Mouse (Mus musculus) adrenal gland, postnatal 36 days (tissue): Measurements from ENCODE around the gene Sult2a3. TPM values are rescaled to one million over a fixed set of nuclear protein-coding genes. Genes with fewer than 3 reads are reported as not detected.
"Not testable (repeated sequence)": the region's sequence is repeated elsewhere in the genome, so short reads cannot be mapped to it uniquely, and the experiment has no call there.

Experiments used
- DNase-seq, 2 experiments: peaks; one replicate each; pipeline ENCODE4 v3.0.0; 2021; ENCODE audit warnings: mixed read lengths in 1 of 2
- long read RNA-seq, 2 experiments: library from polyadenylated mRNA; stranded (forward); transcript quantifications; one replicate each; pipeline ENCODE4 v2.0.0; 2021; ENCODE audit warnings: borderline sequencing depth in 2 of 2
- total RNA-seq, 2 experiments: library from RNA; stranded (reverse); gene quantifications; 2 replicates each; pipeline ENCODE4 v1.2.3; 2021

Sult2a3 gene
- not detected for total RNA-seq
- long read RNA-seq, experiment 1, result 0 reads
- long read RNA-seq, experiment 2, result 0 reads

DNA sequence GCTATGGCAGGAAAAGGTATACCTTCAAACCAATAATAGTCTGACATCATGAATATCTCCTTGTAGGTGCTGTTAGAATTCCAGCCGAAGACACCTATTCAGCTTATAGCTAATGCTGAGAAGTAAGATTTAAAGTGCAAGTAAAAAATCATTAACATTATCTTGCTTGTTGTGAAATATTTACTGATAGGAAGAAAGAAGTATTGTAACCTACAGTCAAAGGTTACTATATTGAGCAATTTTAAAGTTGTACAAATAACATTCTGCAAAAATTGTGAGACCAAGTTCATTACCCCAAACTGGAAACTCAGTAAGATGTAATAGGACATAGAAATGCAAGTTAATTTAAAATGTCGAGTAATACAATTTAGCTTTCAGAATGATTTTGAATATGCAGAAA is at the start of gene Sult2a3:
Gene Sult2a3 (minus strand): TSS at position 101 of the 400 bp plus-strand sequence.
- no peak for DNase-seq

DNA sequence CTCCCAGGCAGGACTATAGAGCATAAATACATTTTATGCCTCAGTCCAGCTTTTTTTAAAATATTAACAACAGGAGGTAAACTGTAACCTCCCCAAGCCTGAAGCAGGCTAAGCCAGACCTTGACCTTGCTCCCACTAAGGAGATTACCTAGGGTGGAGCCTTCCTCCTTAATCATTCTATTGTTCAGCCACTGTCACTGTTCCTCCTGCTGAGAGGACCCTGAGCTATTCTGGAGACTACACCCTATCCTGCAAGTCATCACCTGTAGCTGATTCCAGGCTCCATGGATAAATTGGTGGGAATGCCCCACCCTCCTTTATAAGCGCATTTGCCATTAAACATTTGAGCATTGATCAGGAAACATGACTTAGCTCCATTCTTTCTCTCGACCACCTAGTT is 2.4 kb downstream of the Sult2a3 start:
- no peak for DNase-seq

DNA sequence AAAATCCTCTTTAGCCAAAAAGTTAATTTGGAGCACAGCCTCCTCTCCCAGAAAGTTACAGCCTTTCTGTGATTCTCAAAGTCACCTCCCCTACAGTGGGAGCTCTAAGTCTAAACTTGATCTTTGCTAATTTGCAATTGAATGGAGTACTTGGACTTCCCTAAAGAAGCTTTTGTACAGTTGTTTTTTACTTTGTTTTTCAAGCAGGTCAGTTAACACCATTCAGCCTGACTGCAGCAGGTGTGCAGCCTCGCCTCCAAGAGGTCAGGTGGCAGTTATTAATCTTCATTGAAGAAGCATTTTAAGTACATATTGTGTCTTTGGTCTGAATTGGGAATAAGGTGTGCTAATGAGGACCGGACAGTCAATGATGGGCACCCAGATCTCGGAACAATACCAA is 3.0 kb downstream of the Sult2a3 start:
- DNase-seq, result not testable (repeated sequence)

DNA sequence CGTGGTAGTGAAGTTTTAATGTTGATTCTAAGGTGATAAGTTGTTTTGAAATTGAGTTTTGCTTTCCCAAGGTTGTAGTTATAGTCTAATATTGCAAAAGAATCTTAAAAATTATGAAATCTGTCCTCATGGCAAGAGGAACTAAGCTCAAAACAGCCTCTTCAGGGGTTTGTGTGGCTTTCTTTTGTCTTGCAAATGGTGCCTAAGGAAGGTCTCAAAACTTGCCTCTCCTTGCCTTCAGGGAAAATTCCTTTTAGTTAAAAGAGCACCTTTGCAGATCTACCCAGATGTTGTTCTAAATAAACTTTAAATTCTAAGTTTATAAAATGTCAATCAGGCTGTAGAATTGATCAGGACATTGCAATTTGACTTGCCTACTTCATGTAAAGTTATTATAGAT is 6.1 kb downstream of the Sult2a3 start:
- DNase-seq, result no peak

DNA sequence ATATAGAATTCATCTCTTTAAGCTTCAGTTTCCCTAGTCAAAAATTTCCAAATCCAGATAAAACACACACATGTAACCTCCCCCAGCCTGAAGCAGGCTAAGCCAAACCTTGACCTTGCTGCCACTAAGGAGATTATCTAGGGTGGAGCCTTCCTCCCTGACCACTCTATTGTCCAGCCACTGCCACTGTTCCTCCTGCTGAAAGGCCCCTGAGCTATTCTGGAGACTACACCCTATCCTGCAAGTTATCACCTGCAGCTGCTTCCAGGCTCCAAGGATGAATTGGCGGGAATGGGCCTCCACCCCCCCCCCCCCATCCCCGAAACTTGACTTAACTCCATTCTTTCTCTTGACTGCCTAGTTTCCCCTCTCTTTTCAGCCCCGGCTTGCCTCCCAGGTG is 8.4 kb downstream of the Sult2a3 start:
- not testable (repeated sequence) for DNase-seq

DNA sequence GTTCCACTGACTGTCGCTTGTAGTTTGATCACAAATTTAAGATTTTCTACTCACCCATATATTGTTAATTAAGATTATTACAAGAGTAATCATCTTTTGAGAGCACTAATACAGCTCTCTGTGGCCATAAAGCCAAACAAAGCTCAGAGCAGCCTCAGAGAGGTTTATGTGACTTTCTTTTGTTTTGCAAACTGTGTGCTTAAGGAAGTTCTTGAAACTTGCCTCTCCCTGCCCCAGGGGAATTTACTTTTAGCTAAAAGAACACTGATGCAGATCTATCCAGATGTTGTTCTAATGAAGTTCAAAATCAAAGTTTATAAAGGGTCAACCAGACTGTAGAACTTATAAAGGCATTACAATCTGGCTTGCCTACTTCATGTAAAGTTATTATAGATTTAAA is 75.0 kb downstream of the Sult2a3 start:
- not testable (repeated sequence) for DNase-seq

DNA sequence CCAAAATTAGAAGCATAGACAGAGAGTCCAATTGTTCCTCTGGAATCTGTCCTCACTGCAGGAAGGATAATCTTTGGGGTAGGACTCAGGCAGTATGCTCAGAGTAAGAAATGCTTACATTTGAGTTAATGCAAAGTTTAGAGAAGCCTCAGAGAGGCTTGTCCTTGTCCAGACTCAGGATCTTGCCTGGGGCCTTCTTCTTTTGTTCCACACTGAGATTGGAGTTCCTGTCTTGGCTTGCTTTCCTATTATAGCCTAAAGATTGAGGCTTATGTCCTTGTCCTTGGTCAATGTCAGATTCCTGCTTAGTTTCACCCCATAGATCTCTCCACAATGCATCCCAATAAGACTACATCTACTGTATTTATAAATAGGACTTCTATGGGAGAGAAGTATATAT is 92.0 kb downstream of the Sult2a3 start:
- not testable (repeated sequence) for DNase-seq

Other genes with a start within 250 kb of the Sult2a3 start
- gene Sult2a4, start 133.4 kb downstream of the Sult2a3 start, total RNA-seq, result not detected
- gene Sult2a6, start 131.8 kb upstream of the Sult2a3 start, total RNA-seq, result not detected
- gene Obox8, start 210.5 kb upstream of the Sult2a3 start, total RNA-seq, result not detected